Mouse (Mus musculus): ENCODE measurements around the gene 1700086D15Rik. TPM values are rescaled to one million over a fixed set of nuclear protein-coding genes. Genes with fewer than 3 reads are reported as not detected.

1700086D15Rik gene
- polyA plus RNA-seq, 1 experiment from 2014 or later: 0.18 TPM

DNA sequence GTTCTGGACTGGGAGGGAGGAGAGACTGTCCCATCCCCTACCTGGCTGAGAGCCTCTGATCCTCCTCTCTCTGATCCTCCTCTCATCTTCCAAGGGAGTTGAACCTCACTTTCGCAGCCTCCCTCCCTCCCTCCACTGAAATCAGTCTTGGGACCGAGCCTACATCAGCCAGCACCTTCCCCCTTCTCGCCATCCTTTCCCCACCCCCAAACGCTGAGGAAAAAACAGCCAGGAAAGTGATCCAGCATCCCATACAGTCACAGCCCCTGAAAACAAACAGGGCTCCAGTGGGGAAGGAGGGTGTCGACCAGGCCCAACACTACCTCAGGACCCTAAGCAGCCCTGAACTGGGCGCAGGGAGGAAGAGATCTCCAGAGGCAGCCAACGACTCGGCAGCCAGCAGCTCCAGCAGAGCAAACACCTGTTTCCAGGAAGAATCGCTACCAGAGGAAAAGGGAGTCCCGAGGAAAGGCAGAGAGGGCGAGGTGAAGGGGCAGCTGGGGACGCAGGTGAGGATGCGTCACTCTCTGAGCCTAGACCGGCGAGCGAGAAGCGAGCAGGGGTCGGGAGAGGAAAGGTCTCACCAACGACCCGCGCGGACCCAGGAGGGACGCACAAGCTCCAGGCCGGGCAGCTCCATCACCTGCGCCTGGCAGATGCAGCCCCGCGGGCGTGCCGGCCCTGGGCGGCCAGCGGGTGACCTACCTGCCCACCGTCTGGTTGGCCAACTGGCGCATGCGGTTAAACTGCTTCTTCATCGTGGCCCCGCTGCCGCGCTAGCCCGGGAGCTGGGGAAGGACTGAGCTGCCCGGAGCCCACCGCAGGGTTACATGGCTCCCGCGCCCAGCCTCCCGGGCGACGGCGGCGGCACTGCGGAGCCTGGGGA, 2.4 kb upstream of the 1700086D15Rik start:
- 2% methylated on average over 49 of the region's 49 CpGs for WGBS
- no peak overlapping the region for H3K27ac ChIP-seq
- peak overlapping the region; percentile 95 for H3K4me2 ChIP-seq
- peak; percentile 53; the same call in 1 of the 2 replicates for ATAC-seq (ENCODE audit: insufficient number of reproducible peaks, low FRiP score, low TSS enrichment, low read depth)
- H3K4me3 ChIP-seq: peak overlapping the region; percentile 85
- H3K9me3 ChIP-seq: no peaks in the 10 kb centered on the region
- peaks cover 16% of the 10 kb centered on the region for H3K4me1 ChIP-seq
- peak overlapping the region; percentile 73 for H3K9ac ChIP-seq
- H3K36me3 ChIP-seq: no peaks in the 10 kb centered on the region
- H3K27me3 ChIP-seq: peaks cover 13% of the 10 kb centered on the region

DNA sequence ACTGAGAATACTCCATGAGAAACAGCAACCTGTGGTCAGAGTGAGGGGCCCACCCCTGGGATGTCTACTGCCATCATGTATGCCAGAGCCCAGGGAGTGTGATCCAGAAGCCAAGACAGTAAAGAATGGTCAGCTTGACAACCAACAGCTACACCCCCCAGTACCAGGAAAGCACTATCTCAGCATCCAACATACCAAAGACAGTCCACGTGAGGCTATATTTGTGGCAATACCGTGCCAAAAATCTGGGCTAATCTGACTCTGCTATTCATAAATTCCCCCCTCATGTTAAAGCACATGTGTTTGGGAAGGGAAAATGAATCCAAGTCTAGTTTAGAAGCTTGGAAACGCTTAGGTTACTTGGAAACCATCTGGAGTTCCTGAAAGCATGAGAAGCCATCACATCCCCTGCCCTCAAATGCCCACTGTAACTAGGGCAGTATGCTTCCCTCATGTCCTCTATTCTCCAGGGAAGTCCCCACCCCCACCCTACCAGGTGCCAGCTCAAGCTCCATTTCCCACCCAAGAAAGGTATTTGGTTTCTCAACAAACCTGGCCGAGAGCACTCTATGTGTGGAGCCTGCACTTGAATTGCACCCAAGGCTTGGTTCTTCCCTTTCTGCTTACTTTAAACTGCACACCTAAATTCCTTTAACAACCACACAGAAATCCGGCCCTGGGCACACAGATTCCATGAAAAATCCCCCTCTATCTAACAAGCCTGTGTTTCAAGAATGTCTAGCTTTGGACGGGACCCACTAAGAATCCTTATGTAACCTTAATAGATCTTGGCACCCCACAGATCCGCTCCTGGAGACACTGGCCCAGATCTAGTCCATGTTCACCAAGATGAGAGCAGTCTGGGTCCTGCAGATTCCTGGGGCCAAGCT, 1.5 kb upstream of the 1700086D15Rik start:
- no peak overlapping the region for H3K9ac ChIP-seq
- H3K4me3 ChIP-seq: peak overlapping the region; percentile 85; the same call in 1 of the 2 replicates
- no peaks in the 10 kb centered on the region for H3K36me3 ChIP-seq
- peaks cover 13% of the 10 kb centered on the region for H3K27me3 ChIP-seq
- peaks cover 16% of the 10 kb centered on the region for H3K4me1 ChIP-seq
- H3K4me2 ChIP-seq: peak overlapping the region; percentile 95
- H3K9me3 ChIP-seq: no peaks in the 10 kb centered on the region
- no peak overlapping the region for H3K27ac ChIP-seq
- no peak for ATAC-seq (ENCODE audit: insufficient number of reproducible peaks, low FRiP score, low TSS enrichment, low read depth)
- 35% methylated on average over 7 of the region's 7 CpGs for WGBS

DNA sequence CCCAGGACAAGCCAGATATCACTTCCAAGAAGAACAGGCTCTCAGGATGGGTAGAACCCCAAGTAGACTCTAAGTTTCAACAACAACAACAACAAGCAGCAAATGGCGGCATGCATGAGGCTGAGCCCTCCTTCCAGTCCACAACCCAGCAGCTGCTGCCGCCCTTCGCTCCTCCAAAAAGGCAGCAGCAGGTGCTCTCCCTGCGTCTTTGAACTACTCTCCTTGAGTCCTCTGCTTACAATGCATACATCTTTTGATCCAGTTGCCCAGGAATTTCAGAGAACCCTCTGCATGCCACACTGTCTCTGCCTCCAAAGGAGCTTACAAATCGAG, 1.1 kb downstream of the 1700086D15Rik start:
- Histone ChIP-seq H3K4me3 (no peak overlapping the region), H3K27me3 (peaks cover 13% of the 10 kb centered on the region), H3K9ac (no peak overlapping the region), H3K4me2 (no peak overlapping the region), H3K9me3 (no peaks in the 10 kb centered on the region), H3K4me1 (peaks cover 16% of the 10 kb centered on the region), H3K27ac (no peak overlapping the region), H3K36me3 (no peaks in the 10 kb centered on the region)
- 96% methylated on average over 5 of the region's 5 CpGs for WGBS
- no peak for ATAC-seq (ENCODE audit: insufficient number of reproducible peaks, low FRiP score, low TSS enrichment, low read depth)

DNA sequence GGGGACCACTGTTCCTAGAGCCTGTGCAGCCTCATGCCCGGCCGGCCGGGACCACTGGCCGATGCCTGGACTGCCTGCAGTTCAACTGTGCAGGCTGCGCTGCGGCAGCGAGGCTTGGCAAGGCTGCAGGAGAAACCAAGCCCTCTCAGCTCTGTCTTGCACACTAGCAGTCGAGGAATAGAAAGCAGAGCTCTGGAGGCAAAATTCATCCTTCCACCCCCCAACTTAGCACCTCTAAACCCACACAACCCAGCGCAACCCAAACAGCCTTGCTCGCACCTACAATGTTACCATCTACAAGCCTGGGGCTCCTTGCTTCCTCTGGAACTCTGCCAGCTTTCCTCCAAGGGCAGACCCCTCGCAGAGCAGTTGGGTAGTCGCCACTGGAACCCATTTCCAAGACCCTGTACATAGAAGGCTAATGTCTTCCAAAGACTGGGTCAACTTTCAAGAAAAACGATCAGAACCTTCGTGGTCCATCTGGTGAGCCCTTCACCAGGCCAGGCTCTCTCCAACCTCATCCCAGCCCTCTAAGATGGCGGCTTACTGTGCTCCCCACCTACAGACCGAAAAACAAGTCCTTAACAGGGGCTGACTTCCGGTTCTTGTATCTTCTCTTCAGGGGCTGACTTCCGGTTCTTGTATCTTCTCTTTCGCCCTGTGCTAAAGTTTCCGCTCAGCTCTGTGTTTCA, 1.6 kb downstream of the 1700086D15Rik start:
- H3K9ac ChIP-seq: no peak overlapping the region
- no peak for ATAC-seq (ENCODE audit: insufficient number of reproducible peaks, low FRiP score, low TSS enrichment, low read depth)
- peaks cover 16% of the 10 kb centered on the region for H3K4me1 ChIP-seq
- no peak overlapping the region for H3K27ac ChIP-seq
- no peak overlapping the region for H3K4me2 ChIP-seq
- no peak overlapping the region for H3K4me3 ChIP-seq
- WGBS: 86% methylated on average over 20 of the region's 20 CpGs
- H3K27me3 ChIP-seq: peaks cover 10% of the 10 kb centered on the region
- no peaks in the 10 kb centered on the region for H3K36me3 ChIP-seq
- H3K9me3 ChIP-seq: no peaks in the 10 kb centered on the region

DNA sequence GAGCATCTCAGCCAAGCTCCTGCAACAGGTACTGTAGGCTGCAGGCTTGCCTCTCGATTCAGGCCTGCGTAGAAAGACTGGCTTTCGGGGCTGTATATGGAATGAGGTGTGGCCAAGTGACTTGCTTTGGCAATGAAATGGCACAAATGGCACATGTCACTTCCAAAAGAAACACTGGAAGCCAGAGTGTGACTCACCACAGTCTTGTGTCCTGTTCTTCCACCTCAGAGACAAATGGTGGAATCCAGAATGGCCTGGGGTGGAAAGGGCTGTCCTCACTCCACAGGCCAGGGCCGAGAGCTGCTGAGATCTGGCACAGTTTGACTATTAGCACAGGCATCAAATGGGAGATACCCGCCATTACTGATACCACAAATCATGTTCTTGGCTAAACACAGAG, 6.7 kb downstream of the 1700086D15Rik start:
- ATAC-seq (ENCODE audit: insufficient number of reproducible peaks, low FRiP score, low TSS enrichment, low read depth): no peak
- H3K4me1 ChIP-seq: no peaks in the 10 kb centered on the region
- WGBS: 73% methylated on average over 5 of the region's 5 CpGs
- H3K4me2 ChIP-seq: no peak overlapping the region
- no peak overlapping the region for H3K4me3 ChIP-seq
- no peaks in the 10 kb centered on the region for H3K9me3 ChIP-seq
- no peaks in the 10 kb centered on the region for H3K36me3 ChIP-seq
- H3K27me3 ChIP-seq: no peaks in the 10 kb centered on the region
- H3K9ac ChIP-seq: no peak overlapping the region
- no peak overlapping the region for H3K27ac ChIP-seq

DNA sequence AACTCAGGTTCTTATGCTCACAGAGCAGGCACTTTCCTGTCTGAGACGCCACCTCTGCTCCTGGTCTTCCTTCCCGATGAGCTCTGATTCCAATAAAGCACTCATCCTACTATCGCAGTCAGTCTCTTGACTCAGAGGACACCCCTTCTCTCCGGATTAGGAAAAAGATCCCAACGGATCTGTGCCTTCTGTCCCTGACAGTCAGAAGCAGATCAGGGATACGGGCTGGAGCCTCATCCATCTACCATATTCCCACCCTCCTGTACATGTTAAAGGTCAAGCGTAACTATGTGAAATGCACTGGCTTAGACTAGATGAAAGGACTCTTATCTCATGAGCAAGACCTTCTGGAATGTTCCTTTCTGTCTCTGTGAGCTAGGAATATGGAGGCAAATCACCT, 11.2 kb downstream of the 1700086D15Rik start:
- WGBS: 81% methylated on average over 7 of the region's 7 CpGs
- no peak for ATAC-seq (ENCODE audit: insufficient number of reproducible peaks, low FRiP score, low TSS enrichment, low read depth)

DNA sequence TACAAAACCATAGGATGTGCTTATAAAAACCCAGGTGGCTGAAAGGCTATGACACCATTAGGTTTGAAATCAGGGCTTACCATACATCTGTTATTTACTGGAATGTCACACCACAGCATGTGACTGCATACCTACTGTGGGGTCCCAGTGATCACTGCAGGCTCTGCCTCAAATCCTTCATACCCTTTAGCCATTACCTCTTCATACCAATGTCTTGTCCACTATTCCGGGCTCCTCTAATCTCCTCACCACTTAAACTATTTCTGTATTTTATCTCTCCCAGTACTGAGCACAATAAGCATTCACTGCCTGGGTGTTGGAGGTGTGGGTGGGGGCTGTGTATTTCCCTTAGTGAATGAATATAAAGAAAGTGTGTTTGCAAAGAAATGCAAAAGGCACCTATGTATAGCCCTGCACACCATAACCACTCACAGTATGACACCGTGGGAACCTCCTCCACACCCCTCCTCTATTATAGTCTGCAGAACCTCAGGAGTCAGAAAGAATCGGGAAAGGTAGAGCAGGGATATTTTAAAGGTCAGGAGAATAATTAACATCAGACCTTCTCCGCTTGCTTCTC, 16.8 kb downstream of the 1700086D15Rik start:
- Histone ChIP-seq H3K9me3 (no peaks in the 10 kb centered on the region), H3K4me3 (no peak overlapping the region), H3K4me1 (no peaks in the 10 kb centered on the region), H3K36me3 (no peaks in the 10 kb centered on the region), H3K9ac (no peak overlapping the region), H3K27me3 (no peaks in the 10 kb centered on the region), H3K4me2 (no peak overlapping the region), H3K27ac (no peak overlapping the region)
- 74% methylated on average over 4 of the region's 4 CpGs for WGBS
- no peak for ATAC-seq (ENCODE audit: insufficient number of reproducible peaks, low FRiP score, low TSS enrichment, low read depth)

More for the DNA sequence above, 11.2 kb downstream of the 1700086D15Rik start:
- Histone ChIP-seq H3K27me3 (no peaks in the 10 kb centered on the region), H3K4me2 (no peak overlapping the region), H3K27ac (no peak overlapping the region), H3K36me3 (no peaks in the 10 kb centered on the region), H3K9ac (no peak overlapping the region), H3K4me3 (no peak overlapping the region), H3K9me3 (no peaks in the 10 kb centered on the region), H3K4me1 (no peaks in the 10 kb centered on the region)

DNA sequence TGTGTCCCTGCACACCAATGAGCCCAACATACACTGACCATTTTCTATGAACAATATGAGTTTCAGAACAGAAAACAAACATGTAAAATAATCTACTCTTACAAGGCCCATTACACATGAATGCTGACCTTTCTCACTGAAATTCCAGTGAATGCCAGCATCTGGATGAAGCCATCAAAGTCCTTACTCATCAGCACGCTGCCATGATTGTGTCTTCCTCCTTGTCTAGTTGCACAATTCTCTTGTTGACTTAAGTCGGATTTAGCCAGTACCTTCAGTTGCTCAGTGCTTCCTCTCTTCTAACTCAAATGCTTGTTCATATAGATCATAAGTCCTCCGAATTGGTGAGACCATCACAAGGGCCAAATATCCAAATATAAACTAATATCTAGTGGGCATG, 20.7 kb downstream of the 1700086D15Rik start:
- no peak for ATAC-seq (ENCODE audit: insufficient number of reproducible peaks, low FRiP score, low TSS enrichment, low read depth)

DNA sequence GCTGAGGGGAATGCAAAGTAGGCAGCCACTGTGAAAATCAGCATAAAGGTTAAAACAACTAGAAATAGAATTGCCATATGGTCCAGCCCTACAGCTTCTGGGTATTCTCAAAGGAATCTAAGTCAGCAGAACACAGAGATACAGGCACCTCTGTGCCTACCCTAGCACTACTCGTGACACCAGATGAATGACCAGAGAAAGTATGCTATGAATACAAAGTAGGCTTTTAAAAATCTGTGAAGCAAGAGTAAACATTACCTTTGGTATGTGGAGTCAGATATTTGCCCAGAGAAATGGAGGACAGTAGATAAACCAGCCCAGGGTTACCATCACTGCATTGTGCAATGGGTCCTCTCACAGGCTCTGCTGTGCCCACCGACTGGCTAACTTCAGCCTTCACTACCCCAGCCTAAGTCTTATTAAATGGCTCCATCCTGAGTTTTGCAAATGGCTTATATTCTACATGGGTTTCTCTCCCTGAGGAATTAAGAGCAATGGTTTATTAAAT, 22.5 kb downstream of the 1700086D15Rik start:
- 88% methylated on average over 2 of the region's 2 CpGs for WGBS
- H3K4me3 ChIP-seq: no peak overlapping the region
- H3K9me3 ChIP-seq: no peaks in the 10 kb centered on the region
- no peaks in the 10 kb centered on the region for H3K4me1 ChIP-seq
- ATAC-seq (ENCODE audit: insufficient number of reproducible peaks, low FRiP score, low TSS enrichment, low read depth): no peak
- H3K36me3 ChIP-seq: no peaks in the 10 kb centered on the region
- H3K9ac ChIP-seq: no peak overlapping the region
- H3K27ac ChIP-seq: no peak overlapping the region
- H3K27me3 ChIP-seq: no peaks in the 10 kb centered on the region
- H3K4me2 ChIP-seq: no peak overlapping the region

More for the DNA sequence above, 20.7 kb downstream of the 1700086D15Rik start:
- Histone ChIP-seq H3K27me3 (no peaks in the 10 kb centered on the region), H3K36me3 (no peaks in the 10 kb centered on the region), H3K27ac (no peak overlapping the region), H3K9me3 (no peaks in the 10 kb centered on the region), H3K4me1 (no peaks in the 10 kb centered on the region), H3K9ac (no peak overlapping the region), H3K4me2 (no peak overlapping the region), H3K4me3 (no peak overlapping the region)
- 92% methylated on average over 3 of the region's 3 CpGs for WGBS

DNA sequence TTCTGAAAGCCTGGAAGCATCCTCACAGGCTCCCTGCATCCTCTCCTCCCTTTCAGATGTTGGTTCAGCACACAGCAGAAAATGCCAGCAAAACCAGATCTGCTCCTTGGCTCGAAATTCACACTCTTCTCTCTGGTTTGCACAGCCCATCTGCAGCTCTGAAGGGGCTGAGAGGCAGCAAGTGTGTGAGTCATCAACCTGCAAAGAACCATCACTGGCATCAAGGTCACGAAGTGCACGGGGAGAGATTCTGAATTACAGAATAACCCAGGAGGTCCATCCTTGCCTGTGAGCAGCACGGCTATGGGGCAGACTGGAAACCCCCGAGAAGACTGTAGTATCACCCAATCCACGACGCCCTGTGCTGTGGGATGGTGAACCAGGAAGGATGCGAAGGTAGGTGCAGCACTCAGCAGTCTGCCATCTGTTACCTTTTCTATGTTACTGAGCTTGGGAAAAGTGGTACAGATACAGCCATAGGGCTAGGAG, 24.4 kb downstream of the 1700086D15Rik start:
- H3K27ac ChIP-seq: no peak overlapping the region
- ATAC-seq (ENCODE audit: insufficient number of reproducible peaks, low FRiP score, low TSS enrichment, low read depth): no peak
- no peaks in the 10 kb centered on the region for H3K27me3 ChIP-seq
- no peak overlapping the region for H3K4me2 ChIP-seq
- H3K36me3 ChIP-seq: no peaks in the 10 kb centered on the region
- WGBS: 88% methylated on average over 8 of the region's 8 CpGs
- H3K4me1 ChIP-seq: no peaks in the 10 kb centered on the region
- no peak overlapping the region for H3K4me3 ChIP-seq
- no peaks in the 10 kb centered on the region for H3K9me3 ChIP-seq
- no peak overlapping the region for H3K9ac ChIP-seq

DNA sequence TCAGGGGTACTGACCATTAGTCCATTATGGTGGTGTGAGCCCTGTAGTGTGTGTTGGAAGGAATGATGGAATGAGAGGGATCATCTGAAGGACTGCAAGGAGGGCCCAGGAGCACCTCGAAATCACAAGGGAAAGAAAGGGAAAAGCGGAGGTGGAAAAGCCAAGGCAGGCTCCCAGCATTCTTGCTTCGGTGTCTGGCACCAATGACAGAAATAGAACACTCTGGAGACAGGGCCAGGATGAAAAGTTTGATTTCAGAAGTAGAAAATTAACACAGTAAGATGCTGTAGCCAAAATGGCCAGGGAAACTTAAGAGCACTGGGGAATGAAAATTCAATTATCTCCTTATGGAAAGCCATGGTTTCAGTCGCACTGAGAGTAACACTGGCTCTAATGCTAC, 26.0 kb downstream of the 1700086D15Rik start:
- no peaks in the 10 kb centered on the region for H3K36me3 ChIP-seq
- no peak overlapping the region for H3K4me3 ChIP-seq
- H3K4me1 ChIP-seq: no peaks in the 10 kb centered on the region
- 91% methylated on average over 4 of the region's 4 CpGs for WGBS
- no peak overlapping the region for H3K27ac ChIP-seq
- no peaks in the 10 kb centered on the region for H3K9me3 ChIP-seq
- H3K4me2 ChIP-seq: no peak overlapping the region
- H3K9ac ChIP-seq: no peak overlapping the region
- ATAC-seq (ENCODE audit: insufficient number of reproducible peaks, low FRiP score, low TSS enrichment, low read depth): no peak
- no peaks in the 10 kb centered on the region for H3K27me3 ChIP-seq
